Mouse (Mus musculus) lung, postnatal 10 days (tissue): ENCODE results near the gene Zfp618.

Experiments used
- DNase-seq: peaks from one replicate; pipeline ENCODE4 v3.0.0; 2021

Zfp618 gene

GRCm38 (mm10) chr4:63068499-63069175, 103.3 kb downstream of the Zfp618 start:
- no peak for DNase-seq

- DNase-seq: peak; percentile 28
These were observed 106.3 kb downstream of the Zfp618 start for GRCm38 (mm10) chr4:63071413-63072260.

GRCm38 (mm10) chr4:63073139-63073538, 107.8 kb downstream of the Zfp618 start:
- peak; percentile 25 for DNase-seq

- peak; percentile 65 for DNase-seq
These were observed 113.8 kb downstream of the Zfp618 start for GRCm38 (mm10) chr4:63079159-63079558.

- peak; percentile 77 for DNase-seq
These were observed 119.1 kb downstream of the Zfp618 start for GRCm38 (mm10) chr4:63084473-63084889.

- DNase-seq: peak; percentile 49
These were observed 124.1 kb downstream of the Zfp618 start for GRCm38 (mm10) chr4:63089484-63089883.

GRCm38 (mm10) chr4:63091151-63091550, 125.8 kb downstream of the Zfp618 start:
- peak; percentile 19 for DNase-seq

GRCm38 (mm10) chr4:63097603-63098002, 132.2 kb downstream of the Zfp618 start:
- peak; percentile 73 for DNase-seq

GRCm38 (mm10) chr4:63100478-63100877, 135.1 kb downstream of the Zfp618 start:
- no peak for DNase-seq

GRCm38 (mm10) chr4:63102025-63102424, 136.7 kb downstream of the Zfp618 start:
- no peak for DNase-seq

- no peak for DNase-seq
These were observed 140.3 kb downstream of the Zfp618 start for GRCm38 (mm10) chr4:63105651-63106050.

- peak; percentile 87 for DNase-seq
These were observed 153.5 kb downstream of the Zfp618 start for GRCm38 (mm10) chr4:63118639-63119437.

GRCm38 (mm10) chr4:63124861-63125466, 159.6 kb downstream of the Zfp618 start:
- no peak for DNase-seq

- no peak for DNase-seq
These were observed 164.7 kb downstream of the Zfp618 start for GRCm38 (mm10) chr4:63129891-63130624.

GRCm38 (mm10) chr4:63147268-63147667, 181.9 kb downstream of the Zfp618 start:
- DNase-seq: no peak

- DNase-seq: peak; percentile 36
These were observed 185.8 kb downstream of the Zfp618 start for GRCm38 (mm10) chr4:63151127-63151526.

GRCm38 (mm10) chr4:63154028-63154427, 188.7 kb downstream of the Zfp618 start:
- DNase-seq: no peak

GRCm38 (mm10) chr4:63154699-63155098, 189.3 kb downstream of the Zfp618 start, which contains the start of gene Ambp:
Ambp (minus strand) TSS chr4:63154799.
- DNase-seq: no peak

- DNase-seq: no peak
These were observed 190.2 kb downstream of the Zfp618 start for GRCm38 (mm10) chr4:63155596-63155995.

- no peak for DNase-seq
These were observed 191.6 kb downstream of the Zfp618 start for GRCm38 (mm10) chr4:63156726-63157634.

- DNase-seq: no peak
These were observed 192.8 kb downstream of the Zfp618 start for GRCm38 (mm10) chr4:63158192-63158591.
